Mouse (Mus musculus): ENCODE data around the gene Coro1b.

The Coro1b gene

DNA sequence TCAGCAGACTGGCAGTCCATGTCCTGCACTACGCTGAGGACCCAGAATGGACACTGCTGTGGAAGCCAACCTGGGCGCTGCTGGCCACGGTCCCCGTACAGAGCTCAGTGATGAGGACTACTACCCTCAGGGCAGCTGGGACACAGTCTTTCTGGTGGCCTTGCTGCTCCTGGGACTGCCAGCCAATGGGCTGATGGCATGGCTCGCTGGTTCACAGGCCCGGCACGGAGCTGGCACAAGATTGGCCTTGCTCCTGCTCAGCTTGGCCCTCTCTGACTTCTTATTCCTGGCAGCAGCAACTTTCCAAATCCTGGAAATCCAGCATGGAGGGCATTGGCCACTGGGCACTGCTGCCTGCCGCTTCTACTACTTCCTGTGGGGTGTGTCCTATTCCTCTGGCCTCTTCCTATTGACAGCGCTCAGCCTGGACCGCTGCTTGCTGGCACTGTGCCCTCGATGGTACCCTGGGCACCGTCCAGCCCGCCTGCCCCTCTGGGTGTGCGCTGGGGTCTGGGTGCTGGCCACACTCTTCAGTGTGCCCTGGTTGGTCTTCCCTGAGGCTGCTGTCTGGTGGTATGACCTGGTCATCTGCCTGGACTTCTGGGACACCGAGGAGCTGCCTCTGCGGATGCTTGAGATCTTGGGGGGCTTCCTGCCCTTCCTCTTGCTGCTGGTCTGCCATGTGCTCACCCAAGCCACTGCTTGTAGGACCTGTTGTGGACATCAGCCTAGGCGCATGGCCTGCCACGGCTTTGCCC is 5.8 kb upstream of the Coro1b start:
- no peak for DNase-seq (ENCODE audit: low read depth, low spot score)

DNA sequence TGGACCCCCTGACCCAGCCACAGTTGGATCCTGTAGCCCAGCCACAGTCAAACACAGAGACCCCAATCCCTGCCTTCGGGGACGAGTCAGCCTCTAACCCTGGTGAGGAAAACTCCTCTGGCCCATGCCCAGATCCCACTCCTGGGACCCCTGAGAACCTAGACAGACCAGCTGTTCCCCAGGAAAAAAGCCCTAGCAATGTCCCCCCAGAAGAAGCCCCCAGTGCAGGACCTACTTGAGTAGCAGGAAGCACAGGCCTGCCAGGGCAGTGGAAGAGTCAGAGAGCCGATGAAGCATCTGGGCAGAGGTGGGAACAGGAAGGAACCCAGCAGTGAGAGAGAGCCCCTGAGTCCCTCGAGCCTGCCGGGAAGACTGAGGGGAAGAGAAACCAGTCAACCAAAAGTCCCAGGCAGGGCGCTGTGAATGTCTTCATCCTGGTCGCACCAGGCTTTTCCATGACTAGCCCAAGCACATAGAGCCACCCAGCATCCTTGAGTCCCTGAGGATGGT is 4.6 kb upstream of the Coro1b start, which contains the start of gene Cabp4:
Gene Cabp4, minus strand, starts transcription at position 275 of the 510 bp plus-strand sequence.
- DNase-seq (ENCODE audit: low read depth, low spot score) = no peak

DNA sequence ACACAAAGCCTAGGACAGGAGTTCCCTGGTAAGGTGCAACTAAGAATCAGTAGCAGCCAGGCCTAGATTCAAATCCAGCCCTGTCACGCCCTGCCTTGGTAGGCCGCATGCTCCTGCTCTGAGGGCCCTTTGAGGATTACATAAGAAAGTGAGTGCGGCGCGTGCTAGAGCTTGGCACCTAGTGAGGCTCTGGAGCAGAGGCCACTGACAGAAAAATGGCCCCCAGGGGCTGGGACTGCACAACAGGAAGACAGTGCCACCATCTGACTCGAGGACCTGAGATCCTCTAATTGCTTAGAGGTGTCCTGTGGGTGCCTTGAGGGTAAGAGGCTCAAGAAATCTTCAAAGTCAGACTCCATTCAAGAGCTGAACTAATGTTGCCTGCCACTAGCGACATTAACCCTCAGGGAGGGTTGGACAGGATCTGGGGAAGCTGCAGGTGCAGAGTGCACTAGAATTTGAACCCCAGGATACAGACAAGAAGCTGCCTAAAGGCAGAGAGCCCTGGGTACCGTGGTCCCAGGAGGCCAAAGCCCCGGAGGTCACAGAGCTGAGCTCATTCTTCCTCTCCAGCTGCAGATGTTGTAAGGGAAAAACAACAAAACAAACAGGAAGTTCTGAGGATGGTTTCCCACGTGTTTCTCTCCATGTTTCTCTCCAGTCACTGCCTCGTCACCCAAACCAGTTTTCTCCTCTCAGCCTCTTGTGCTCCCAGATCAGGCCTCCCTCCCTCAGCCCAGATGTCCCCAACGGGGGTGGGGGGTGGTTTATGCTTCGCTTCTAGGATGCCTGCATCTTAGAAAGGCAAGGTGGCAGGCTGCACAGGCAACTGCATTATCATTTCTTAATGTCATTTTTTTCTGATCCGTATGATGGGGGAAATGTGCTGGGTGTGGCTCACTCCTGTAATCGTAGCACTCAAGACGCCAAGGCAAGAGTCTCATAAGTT is 3.6 kb upstream of the Coro1b start:
- DNase-seq (ENCODE audit: low read depth, low spot score) = no peak

DNA sequence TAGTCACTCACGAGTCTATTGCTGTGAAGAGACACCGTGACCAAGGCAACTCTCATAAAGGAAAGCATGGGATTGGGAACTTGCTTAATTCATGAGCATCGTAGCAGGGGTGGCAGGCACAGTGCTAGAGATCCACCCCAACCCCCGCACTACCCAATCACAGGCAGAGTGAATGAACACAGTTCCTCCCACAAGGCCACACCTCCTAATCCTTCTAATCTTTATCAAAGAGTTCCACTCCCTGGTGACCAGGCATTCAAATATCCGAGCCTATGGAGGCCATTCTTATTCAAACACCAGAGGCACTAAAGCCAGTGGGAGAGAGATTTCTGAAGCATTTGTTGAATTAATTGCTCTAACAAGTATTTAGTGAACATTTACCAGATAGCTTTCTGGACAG is 2.5 kb upstream of the Coro1b start:
- no peak for DNase-seq (ENCODE audit: low read depth, low spot score)

DNA sequence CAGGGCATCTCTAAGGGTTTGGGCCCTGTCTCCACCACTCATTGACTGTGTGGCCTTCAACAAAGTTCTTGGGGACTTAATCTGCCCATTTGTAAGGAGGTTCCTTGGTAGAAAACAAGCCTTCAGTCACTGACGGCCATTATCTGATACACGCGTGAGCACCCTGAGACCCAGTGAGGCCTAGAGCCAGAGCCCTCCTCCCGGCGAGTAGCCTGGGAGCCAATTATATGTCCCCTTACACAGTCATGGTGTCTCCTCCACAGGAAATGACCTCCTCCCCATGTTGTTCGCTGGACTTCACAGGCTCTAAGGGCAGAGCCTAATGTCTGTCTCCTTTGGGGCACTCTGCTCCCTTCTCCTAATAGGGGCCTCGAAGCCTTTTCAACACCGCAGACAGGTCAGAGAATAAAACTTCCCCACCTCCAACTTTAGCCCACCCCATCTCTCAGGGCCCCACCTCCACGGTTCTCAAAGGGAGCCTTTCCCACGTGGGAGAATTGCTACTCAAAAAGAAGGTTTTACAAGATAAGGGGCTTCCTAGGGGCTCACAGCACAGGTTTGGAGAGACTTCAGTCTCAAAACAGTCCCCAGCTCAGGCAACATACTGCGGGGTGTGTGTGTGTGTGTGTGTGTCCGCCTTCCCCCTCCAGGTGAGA is 1.9 kb upstream of the Coro1b start:
- no peak for DNase-seq (ENCODE audit: low read depth, low spot score)

DNA sequence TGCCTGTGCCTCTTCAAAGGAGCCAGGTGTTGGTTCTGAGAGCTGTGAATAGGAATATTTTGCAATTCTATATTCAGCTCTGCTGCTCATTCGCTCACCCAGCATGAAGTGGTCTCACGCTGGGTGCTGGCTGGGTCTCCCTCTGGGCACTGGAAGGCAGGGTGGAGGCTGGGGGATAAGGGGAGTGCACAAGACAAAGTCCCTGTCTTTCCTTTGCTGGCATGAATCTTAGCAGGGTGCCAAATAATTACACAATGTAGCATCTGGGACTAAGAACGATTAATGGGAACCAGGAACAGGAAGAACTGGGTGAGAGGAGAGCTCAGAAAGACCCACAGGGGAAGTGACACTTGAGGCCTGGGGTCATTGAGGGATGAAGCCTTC is 1.4 kb upstream of the Coro1b start:
- DNase-seq (ENCODE audit: low read depth, low spot score) = no peak

DNA sequence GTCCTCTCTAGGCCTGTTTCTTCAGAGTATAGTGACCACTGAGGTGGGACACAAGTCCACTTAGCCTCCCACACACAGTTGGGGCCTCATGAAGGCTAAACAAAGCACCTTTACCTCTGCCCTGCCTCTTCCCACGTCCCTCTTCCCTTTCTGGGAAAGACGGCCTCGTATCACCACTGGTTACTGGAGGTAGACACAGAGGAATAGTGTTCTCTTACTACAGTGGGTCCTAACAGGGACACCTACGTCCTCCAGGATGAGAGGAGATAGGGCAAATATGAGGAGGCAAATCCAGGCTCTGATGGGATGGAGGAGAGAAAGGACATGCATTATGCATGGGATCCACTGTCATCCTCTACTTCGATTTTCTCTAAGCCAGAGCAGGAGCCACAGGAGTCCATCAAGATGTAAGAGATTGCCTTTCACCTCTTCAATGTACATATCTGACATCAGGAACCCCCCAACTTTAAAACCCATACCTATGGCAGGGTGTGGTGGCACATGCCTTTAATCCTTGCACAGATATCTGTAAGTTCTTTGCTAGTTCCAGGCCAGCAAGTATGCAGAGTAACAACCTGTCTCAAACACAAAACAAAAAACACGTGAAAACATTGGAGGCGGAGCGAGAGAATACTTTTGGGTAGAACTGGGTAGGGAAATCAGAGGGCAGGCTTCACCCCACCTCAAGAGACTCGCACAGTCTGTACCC is 483 bp upstream of the Coro1b start:
- DNase-seq (ENCODE audit: low read depth, low spot score) = no peak

DNA sequence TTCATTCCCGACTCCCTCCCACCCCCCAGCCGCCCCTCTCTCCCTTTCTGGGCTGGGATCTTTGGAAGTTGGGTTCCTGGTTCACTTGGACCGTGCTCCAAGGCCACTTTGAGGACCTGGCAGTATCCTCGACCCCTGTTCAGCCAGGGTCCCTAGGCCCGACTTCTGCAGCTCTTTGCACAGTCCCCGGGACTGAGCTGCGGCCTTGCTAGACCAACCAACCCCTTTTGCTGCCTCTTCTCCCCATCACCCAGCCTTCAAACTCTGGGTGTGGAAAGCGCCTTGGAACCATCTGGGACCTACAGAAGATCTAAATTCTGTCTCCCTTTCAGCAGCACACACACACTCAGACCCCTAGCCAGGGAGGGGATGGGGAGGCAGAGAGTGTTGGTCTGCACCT is 400 bp downstream of the Coro1b start:
- no peak for DNase-seq (ENCODE audit: low read depth, low spot score)

DNA sequence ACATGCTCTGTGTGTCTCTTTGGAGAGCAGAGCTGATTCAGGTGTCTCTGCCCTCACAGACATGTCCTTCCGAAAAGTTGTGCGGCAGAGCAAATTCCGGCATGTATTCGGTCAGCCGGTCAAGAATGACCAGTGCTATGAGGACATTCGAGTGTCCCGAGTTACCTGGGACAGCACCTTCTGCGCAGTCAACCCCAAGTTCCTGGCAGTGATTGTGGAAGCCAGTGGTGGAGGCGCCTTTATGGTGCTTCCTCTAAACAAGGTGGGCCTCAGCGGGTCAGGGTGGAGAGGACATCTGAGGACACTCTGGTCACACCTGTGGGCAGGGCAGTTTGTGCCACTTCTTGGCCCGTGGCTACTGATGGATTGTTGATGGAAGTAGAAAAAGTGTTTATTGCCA is 864 bp downstream of the Coro1b start:
- DNase-seq (ENCODE audit: low read depth, low spot score) = no peak

DNA sequence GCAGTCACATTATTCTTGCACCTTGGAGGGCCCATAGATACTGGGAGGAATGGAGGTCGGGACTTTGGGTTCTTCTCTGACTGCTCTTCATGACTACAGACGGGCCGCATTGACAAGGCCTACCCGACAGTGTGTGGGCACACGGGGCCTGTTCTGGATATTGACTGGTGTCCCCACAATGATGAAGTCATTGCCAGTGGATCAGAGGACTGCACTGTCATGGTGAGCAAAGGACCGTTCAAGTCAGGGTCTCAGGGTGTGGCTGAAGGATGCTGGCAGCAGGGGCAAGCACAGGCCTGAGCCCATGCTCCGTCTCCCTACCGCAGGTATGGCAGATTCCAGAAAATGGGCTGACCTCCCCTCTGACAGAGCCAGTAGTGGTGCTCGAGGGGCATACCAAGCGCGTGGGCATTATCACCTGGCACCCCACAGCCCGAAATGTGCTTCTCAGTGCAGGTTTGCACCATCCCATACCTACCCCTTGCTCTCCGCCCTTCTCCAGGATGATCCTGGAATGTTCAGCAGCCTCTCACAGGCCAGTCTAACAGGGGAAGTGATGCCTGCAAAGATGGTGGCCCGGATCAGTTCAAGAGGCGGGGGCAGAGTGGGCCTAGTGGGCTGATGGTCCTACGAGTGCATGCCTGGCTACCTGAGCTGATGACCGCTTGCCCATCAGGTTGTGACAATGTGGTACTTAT is 1.5 kb downstream of the Coro1b start:
- DNase-seq (ENCODE audit: low read depth, low spot score) = no peak

DNA sequence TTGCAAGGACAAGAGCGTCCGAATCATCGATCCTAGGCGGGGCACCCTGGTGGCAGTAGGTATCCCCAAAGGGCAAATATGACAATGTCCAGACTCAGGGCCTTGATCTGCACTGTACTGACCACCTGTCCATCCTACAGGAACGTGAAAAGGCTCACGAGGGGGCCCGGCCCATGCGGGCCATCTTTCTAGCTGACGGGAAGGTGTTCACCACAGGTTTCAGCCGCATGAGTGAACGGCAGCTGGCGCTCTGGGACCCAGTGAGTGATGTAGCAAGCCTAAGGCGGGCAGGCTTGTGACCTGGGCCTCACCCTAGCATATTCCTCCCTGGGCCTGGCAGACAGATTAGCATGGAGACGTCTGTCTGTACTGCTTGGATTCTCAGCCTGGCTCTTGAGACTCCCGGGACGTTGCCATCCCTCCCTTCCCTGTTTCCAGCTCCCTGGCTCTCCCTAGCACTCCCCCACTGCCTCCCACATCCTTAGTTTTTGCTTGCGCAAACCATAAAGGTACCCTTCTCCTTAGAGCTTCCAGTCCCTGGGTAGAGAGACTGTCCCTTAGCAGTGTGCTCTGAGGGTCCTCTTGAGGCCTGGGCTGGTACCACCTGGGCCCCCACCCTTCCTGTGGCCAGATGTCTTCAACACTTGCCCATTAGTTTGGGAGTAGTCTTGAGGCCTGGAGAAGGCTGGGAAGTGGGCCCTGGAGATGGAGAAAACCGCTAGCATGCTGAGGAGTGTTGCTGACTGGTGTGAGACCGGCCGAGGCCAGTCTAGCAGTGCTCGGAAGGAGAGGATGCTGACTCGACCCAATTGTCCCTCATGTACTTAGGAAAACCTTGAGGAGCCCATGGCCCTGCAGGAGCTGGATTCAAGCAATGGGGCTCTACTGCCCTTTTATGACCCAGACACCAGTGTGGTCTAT is 2.4 kb downstream of the Coro1b start:
- DNase-seq (ENCODE audit: low read depth, low spot score) = no peak

DNA sequence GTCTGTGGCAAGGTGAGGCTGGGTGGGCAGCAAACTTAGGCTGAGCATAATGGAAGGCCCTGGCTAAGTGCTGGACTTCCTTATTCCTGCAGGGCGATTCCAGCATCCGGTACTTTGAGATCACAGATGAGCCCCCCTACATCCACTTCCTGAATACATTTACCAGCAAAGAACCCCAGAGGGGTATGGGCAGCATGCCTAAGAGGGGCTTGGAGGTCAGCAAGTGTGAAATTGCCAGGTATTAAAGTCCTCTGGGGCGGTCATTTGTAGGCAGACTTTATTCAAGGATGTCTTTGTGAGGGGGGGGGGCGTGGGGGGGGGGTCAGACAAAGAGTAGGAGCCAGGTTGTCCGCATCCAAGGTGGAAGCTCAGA is 3.1 kb downstream of the Coro1b start:
- DNase-seq (ENCODE audit: low read depth, low spot score) = no peak

DNA sequence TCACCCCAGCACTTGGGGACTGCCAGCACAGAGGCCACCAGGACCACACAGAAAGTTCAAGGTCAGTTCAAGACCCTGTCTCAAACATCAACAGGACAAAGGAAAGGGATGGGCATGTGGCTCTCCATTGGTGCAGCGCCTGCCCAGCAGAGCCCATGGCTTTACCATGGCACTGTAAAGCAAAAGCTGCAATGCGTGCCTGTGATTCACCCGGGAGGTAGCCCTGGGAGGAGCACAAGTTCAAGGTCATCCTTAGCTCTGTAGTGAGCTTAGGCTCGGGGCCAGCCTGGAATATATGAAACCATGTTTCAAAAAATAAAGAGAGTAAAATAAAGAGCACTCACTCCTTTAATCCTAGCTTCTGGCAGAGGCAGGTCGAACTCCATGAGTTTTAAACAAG is 3.5 kb downstream of the Coro1b start:
- DNase-seq (ENCODE audit: low read depth, low spot score) = no peak

DNA sequence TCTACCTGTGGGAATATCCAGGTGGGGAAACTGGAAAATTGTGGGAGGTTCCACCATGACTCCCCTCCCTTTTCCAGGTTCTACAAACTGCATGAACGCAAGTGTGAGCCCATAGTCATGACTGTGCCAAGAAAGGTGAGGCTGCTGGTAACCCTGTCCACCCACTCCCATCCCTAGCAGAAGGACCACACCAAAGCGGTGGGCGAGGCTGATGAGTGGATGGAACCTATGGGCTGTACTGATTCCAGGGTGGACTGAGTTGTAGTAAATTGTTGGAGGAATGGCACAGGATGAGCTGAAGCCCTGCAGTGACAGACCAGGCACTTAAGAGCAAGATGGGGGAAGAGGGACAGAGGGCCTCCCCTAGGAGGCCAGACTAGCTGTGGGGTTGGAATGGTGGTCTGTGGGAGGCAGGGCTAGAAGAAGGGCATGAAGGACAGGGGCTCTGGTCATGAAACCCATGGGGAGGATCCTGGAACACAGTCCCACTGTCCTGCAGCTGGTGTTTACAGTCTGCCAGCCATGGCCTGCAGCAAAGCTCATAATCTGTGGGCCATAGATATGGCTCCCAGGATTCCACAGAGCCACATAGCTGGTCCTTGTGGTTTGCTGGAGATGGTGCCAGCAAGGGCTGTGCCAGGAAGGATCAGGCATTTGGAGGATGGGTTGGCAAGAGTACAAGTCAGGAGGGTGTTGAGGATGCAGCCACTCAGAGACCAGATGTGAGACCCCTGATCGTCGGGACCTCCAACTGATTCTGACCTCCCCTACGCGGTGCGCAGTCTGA is 4.2 kb downstream of the Coro1b start:
- DNase-seq (ENCODE audit: low read depth, low spot score) = no peak

DNA sequence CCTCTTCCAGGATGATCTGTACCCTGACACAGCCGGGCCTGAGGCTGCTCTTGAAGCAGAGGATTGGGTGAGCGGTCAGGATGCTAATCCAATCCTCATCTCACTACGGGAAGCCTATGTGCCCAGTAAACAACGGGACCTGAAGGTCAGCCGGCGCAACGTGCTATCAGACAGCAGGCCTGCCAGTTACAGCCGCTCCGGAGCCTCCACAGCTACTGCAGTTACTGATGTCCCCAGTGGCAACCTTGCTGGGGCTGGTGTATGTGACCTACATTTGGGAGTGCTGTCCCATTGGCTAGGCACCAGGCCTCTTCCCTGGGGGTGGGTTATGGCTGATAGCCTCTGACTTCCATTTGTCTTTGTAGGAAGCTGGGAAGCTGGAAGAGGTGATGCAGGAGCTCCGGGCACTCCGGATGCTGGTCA is 4.8 kb downstream of the Coro1b start, which contains the start of gene Ptprcap:
Gene Ptprcap, plus strand, starts transcription at position 373 of the 423 bp plus-strand sequence.
- DNase-seq (ENCODE audit: low read depth, low spot score) = no peak

DNA sequence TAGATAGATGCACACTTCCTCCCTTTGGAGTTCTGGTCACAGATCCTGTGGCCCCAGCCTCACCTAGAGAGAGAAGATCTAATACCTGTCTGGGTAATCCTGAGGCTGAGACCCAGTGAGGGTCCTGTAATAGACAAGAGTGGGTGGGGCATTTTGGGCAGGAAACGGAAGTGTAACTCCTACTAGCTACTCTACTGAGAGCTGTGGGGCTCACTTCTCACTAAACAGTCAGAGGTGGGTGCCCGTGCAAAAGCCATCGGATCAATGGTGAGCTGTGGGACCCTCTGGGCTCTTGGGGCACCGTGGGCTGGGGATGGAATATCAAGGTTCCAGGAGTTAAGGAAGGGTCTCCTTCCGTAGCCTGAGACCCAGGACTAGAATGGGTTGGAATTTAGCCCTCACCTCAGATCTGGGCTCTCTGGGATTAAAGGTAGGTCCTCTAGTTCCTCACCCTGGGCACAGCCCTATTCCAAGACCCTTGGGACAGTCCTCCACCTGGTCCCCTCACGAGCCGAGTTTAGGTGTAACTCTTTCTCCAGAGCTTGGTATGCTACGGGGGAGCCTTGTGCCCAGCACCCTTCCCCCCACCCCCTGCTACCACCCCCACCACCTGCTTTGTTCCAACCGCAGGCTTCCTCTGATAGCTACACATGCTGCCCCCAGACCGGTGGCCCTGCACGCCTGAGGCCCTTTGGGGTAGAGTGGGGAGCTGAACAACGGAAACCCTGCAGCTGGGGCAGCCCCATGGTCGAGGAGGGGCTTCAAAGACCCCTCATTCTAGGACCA is 6.2 kb downstream of the Coro1b start:
- DNase-seq (ENCODE audit: low read depth, low spot score) = no peak

DNA sequence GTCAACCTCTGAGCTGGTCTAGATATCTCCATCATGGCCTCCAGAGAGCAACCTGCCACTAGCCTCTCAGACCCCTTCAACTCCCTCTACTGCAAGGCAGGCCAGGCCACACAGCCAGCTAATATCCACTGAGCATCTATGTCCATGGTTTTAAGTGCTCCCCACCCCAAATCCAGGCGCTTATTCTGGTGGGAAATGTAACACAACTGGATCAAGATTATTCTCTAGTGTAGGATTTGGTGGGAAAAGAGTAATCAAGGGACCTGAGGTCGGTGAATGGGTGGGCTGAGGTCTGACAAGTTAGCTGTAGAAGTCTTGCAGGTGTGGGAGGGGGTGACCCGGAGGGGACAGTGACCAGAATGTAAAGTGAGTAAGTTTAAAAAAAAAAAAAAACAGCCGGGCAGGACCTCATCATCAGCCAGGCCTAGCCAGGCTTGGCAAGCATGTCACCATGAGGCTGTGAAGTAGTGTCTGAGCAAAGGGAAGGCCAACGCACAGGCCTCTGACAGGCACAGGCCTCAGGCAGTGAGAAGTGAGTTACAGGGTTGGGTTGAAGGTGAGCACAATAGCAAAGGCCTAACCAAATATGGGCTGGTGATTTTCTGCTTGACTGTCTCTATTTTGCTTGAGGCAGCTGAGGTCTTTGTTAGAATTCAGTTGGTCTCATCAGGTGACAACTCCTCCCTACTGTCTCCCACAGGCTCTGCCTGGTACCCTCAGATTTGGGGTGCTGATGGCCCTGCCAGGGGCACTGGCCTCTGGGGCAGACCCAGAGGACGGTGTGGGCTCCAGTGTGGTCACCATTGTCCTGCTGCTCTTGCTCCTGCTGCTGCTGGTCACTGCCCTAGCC is 7.0 kb downstream of the Coro1b start:
- no peak for DNase-seq (ENCODE audit: low read depth, low spot score)
